Mouse (Mus musculus) liver, embryonic 11.5 days (tissue): ENCODE results near the gene Ercc1. TPM values are rescaled to one million over a fixed set of nuclear protein-coding genes. Genes with fewer than 3 reads are reported as not detected.

Experiments
- ATAC-seq: fragments of 200-750 bp; cut with Nextera tagmentation; replicated peaks from 2 replicates; pipeline ENCODE4 v1.8.0; 2017; ENCODE audit warnings: moderate number of reproducible peaks, mild to moderate bottlenecking, moderate TSS enrichment, moderate library complexity; ENCODE audit not compliant: low FRiP score
- DNase-seq: peaks from one replicate; pipeline ENCODE4 v3.0.0-alpha.2; 2017; ENCODE audit warnings: low spot score
- H3K27ac ChIP-seq: fragments of 300-500 bp; sonication (generic); 2 replicates; pipeline ENCODE4 v1.5.1; 2014; ENCODE audit warnings: mild to moderate bottlenecking, low read depth, low read length, control low read depth
- H3K27me3 ChIP-seq: fragments of 300-500 bp; sonication (generic); replicated peaks from 2 replicates; pipeline ENCODE4 v1.6.1; 2014; ENCODE audit warnings: low read length, mixed read lengths; ENCODE audit not compliant: control insufficient read depth, insufficient read depth
- H3K36me3 ChIP-seq: fragments of 300-500 bp; sonication (generic); 2 replicates; pipeline ENCODE4 v1.6.1; 2014; ENCODE audit warnings: mild to moderate bottlenecking, low read length, moderate library complexity, mixed read lengths; ENCODE audit not compliant: control insufficient read depth, insufficient read depth
- H3K4me1 ChIP-seq: fragments of 300-500 bp; sonication (generic); replicated peaks from 2 replicates; pipeline ENCODE4 v1.6.1; 2014; ENCODE audit warnings: low read length, mixed read lengths; ENCODE audit not compliant: control insufficient read depth, insufficient read depth
- H3K4me2 ChIP-seq: fragments of 300-500 bp; sonication (generic); 2 replicates; pipeline ENCODE4 v1.6.1; 2014; ENCODE audit warnings: mild to moderate bottlenecking, control low read depth, moderate library complexity
- H3K4me3 ChIP-seq: fragments of 300-500 bp; sonication (generic); 2 replicates; pipeline ENCODE4 v1.5.1; 2014; ENCODE audit warnings: low read depth, low read length, control low read depth
- H3K9ac ChIP-seq: fragments of 300-500 bp; sonication (generic); 2 replicates; pipeline ENCODE4 v1.6.1; 2014; ENCODE audit warnings: low read depth, low read length, control low read depth
- H3K9me3 ChIP-seq: fragments of 300-500 bp; sonication (generic); 2 replicates; pipeline ENCODE4 v1.6.1; 2016; ENCODE audit warnings: low read length, inconsistent platforms, mixed read lengths; ENCODE audit not compliant: control insufficient read depth
- WGBS: fragments of 180-500 bp; shearing (Covaris S2); extraction: QIAGEN DNeasy Blood & Tissue Kit; methylation state at CpG from one replicate; pipeline ENCODE4 v1.1.7; 2014; 5-methylcytosine and 5-hydroxymethylcytosine counted together
- polyA plus RNA-seq: library from polyadenylated mRNA; unstranded; fragments of >200 nt; fragmentation: Nextera tagmentation; extraction: Ambion mirVana; gene quantifications from 2 replicates; pipeline ENCODE4 v1.2.1, GENCODE M21; 2014

Ercc1 gene
- polyA plus RNA-seq, 1 experiment from 2014 or later: 46.8 TPM

DNA sequence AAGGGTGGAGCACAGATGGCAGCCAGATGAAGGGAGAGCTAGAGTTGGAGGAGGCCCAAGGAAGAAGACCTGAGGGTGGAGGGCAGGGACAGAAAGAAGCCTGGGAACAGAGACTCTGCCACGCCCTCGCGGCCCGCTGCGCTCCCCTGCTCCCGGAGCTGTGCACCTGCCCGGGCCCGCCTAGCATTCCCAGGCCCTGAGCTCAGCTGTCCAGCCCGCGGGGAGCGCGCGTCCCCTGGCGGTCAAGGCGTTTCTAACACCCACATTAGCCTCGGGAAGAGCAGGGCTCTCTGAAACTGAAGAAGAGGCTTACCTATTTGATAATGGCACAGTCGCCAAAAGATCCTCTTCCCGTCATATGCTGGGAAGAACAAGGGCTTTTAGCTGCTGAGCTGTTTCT lies 19.3 kb downstream of the Ercc1 start:
- H3K27ac ChIP-seq: no peak overlapping the region
- peak overlapping the region; percentile 33 for H3K4me2 ChIP-seq
- DNase-seq: no peak
- peaks cover 22% of the 10 kb centered on the region for H3K4me1 ChIP-seq
- H3K36me3 ChIP-seq: no peaks in the 10 kb centered on the region
- H3K9me3 ChIP-seq: no peaks in the 10 kb centered on the region
- H3K27me3 ChIP-seq: peaks cover 8% of the 10 kb centered on the region
- WGBS: 2% methylated on average over 18 of the region's 18 CpGs
- H3K9ac ChIP-seq: no peak overlapping the region
- no peak for ATAC-seq
- no peak overlapping the region for H3K4me3 ChIP-seq

DNA sequence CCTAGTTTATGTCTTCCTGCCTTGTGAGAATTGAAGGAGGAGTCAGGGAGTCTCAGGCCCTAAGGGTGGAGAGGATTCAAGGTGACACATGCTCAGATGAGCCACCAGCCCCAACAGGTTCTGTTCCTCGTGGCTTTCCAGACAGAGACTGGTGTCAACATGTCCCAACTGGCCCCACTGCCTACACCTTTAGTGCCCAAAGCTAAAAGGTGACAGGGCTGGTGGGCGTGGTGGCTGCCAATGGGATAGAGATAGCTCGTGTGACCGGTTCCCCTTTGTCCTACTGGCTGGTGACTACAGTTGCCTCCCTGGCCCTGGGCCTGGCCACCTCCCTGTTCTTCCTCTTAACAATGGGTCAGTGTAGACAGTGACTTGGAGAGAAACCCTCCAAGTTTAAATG lies 20.8 kb downstream of the Ercc1 start:
- ATAC-seq: no peak
- Histone ChIP-seq H3K36me3 (no peaks in the 10 kb centered on the region), H3K4me3 (no peak overlapping the region), H3K4me1 (peaks cover 25% of the 10 kb centered on the region), H3K9me3 (no peaks in the 10 kb centered on the region), H3K27me3 (peaks cover 18% of the 10 kb centered on the region), H3K9ac (no peak overlapping the region), H3K27ac (no peak overlapping the region), H3K4me2 (no peak overlapping the region)
- no peak for DNase-seq
- WGBS: 70% methylated on average over 4 of the region's 4 CpGs

DNA sequence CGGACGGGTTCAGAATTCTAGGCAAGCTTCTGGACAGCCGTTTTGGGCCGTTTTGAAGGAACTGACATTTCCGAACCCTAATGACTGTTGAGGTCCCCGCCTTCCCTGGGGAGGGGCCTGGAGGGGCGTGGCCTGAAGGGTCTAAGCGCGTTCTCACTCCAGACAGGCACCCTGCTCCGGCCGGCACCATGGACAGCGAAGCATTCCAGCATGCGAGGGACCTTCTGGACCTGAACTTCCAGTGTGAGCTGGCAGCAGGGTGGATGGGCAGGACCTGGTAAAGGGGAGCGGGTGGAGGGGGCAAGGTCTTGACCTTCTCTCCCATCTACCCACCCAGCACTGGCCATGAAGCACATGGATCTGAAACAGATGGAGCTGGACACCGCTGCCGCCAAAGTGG lies 23.8 kb downstream of the Ercc1 start:
- H3K27me3 ChIP-seq: peaks cover 14% of the 10 kb centered on the region
- ATAC-seq: no peak

DNA sequence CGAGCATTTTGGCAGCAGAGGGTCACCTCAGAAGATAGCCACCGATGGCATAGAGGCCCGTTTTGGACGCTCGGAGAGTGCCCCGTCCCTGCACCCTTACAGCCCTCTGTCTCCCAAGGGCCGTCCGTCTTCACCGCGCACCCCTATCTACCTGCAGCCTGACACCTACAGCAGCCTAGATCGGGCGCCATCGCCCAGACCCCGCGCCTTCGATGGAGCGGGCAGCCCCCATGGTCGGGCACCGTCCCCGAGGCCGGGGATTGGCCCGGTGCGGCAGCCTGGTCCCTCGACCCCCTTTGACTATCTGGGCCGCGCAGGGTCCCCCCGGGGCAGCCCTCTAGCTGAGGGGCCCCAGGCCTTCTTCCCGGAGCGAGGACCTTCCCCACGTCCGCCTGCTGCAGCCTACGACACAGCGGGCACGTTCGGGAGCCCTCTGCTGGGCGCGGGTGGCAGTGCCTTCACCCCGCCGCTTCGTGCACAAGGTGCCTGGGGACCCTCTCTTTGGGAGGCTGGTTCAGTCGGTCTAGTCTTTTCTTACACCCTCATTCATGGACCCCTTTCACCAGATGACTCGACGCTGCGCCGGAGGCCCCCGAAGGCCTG lies 25.3 kb downstream of the Ercc1 start:
- Histone ChIP-seq H3K27me3 (peaks cover 14% of the 10 kb centered on the region), H3K36me3 (0 out of 2 replicates have a peak, but pooled peaks cover 2% of the 10 kb centered on the region), H3K4me1 (peaks cover 4% of the 10 kb centered on the region; the same call in 1 of the 2 replicates), H3K9ac (0 out of 2 replicates have a peak overlapping the region, but pooled peaks have one; percentile 34), H3K9me3 (no peaks in the 10 kb centered on the region), H3K27ac (no peak overlapping the region), H3K4me3 (peak overlapping the region; percentile 31), H3K4me2 (peak overlapping the region; percentile 70)
- DNase-seq (peak; percentile 66), ATAC-seq (peak; percentile 69)
- 12% methylated on average over 46 of the region's 46 CpGs for WGBS

More for the DNA sequence above, 23.8 kb downstream of the Ercc1 start:
- WGBS: 18% methylated on average over 16 of the region's 16 CpGs
- Histone ChIP-seq H3K4me1 (peaks cover 7% of the 10 kb centered on the region; the same call in 1 of the 2 replicates), H3K27ac (no peak overlapping the region), H3K36me3 (0 out of 2 replicates have a peak, but pooled peaks cover 2% of the 10 kb centered on the region), H3K9me3 (no peaks in the 10 kb centered on the region), H3K9ac (no peak overlapping the region), H3K4me2 (no peak overlapping the region), H3K4me3 (no peak overlapping the region)
- DNase-seq: peak; percentile 60

DNA sequence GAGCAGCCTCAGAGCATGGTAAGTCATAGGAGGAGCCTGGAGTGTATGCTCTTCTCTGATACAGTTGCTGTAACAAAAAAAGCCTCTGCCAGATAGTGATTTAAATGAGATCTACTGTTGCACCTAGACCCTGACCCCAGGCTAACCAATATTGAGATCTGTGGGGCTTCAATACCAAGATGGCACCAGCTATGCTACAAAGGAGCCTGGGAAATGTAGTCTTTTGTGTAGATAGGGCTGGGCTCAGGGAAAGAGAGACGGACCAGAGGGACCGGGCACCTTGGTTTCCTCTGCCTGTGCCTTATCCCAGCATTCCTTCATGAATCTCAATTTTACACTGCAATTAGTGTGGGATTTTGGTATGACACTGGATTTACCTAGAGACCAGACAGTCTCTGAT lies 28.8 kb downstream of the Ercc1 start:
- H3K27me3 ChIP-seq: peaks cover 14% of the 10 kb centered on the region
- DNase-seq (no peak), ATAC-seq (no peak)
- no peak overlapping the region for H3K4me2 ChIP-seq
- H3K27ac ChIP-seq: no peak overlapping the region
- no peaks in the 10 kb centered on the region for H3K9me3 ChIP-seq
- no peak overlapping the region for H3K9ac ChIP-seq
- H3K36me3 ChIP-seq: peaks cover 2% of the 10 kb centered on the region; the same call in 1 of the 2 replicates
- 75% methylated on average over 2 of the region's 2 CpGs for WGBS
- H3K4me3 ChIP-seq: no peak overlapping the region
- H3K4me1 ChIP-seq: peaks cover 4% of the 10 kb centered on the region; the same call in 1 of the 2 replicates

DNA sequence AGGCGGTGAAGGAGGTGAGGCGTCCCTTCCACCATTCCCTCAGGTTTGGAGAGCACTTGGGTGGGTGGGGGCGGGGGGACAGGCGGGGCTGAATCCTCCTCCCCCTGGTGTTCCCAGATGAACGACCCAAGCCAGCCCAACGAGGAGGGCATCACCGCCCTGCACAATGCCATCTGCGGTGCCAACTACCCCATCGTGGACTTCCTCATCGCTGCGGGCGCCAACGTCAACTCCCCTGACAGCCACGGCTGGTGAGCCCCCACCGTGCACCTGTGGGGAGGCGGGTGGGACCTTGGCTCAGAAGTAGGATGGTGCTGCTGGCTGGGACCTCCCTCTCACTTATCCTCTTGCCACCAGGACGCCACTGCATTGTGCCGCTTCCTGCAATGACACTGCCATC lies 30.8 kb downstream of the Ercc1 start:
- no peak for DNase-seq
- H3K4me3 ChIP-seq: no peak overlapping the region
- H3K4me2 ChIP-seq: no peak overlapping the region
- H3K27ac ChIP-seq: no peak overlapping the region
- H3K9ac ChIP-seq: no peak overlapping the region
- 76% methylated on average over 18 of the region's 18 CpGs for WGBS
- H3K9me3 ChIP-seq: no peaks in the 10 kb centered on the region
- no peaks in the 10 kb centered on the region for H3K4me1 ChIP-seq
- no peaks in the 10 kb centered on the region for H3K27me3 ChIP-seq
- peaks cover 2% of the 10 kb centered on the region; the same call in 1 of the 2 replicates for H3K36me3 ChIP-seq
- no peak for ATAC-seq

GRCm38 (mm10) chr7:19376019-19376418 lies 31.4 kb downstream of the Ercc1 start:
- no peak for DNase-seq
- no peak for ATAC-seq
- Histone ChIP-seq H3K4me3 (no peak overlapping the region), H3K4me1 (no peaks in the 10 kb centered on the region), H3K4me2 (no peak overlapping the region), H3K27me3 (no peaks in the 10 kb centered on the region), H3K9me3 (no peaks in the 10 kb centered on the region), H3K36me3 (peaks cover 2% of the 10 kb centered on the region; the same call in 1 of the 2 replicates), H3K27ac (no peak overlapping the region), H3K9ac (no peak overlapping the region)
- 76% methylated on average over 4 of the region's 4 CpGs for WGBS

DNA sequence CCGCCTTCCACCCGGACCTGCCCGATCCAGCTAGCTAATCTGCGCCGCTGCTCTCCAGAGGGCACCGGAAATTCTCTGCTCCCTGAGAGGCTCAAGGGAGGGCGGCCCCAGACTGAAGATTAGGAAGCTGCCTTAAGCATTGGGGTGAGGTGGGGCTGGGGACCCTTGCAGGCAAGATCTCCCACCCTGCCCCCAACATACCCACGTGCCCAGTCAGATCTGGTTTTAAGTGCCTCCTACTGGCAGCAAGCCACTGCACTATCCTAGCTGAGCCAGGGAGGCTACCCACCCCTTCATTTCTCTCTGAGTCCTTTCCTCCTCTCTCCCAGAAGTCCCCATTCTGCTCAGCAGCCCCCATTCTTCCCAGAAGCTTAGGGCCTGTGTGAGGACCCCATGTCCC lies 33.5 kb downstream of the Ercc1 start:
- Histone ChIP-seq H3K27ac (no peak overlapping the region), H3K4me3 (no peak overlapping the region), H3K9ac (no peak overlapping the region), H3K4me1 (peaks cover 4% of the 10 kb centered on the region), H3K36me3 (peaks cover under 1% of the 10 kb centered on the region; the same call in 1 of the 2 replicates), H3K4me2 (no peak overlapping the region), H3K27me3 (no peaks in the 10 kb centered on the region), H3K9me3 (no peaks in the 10 kb centered on the region)
- DNase-seq (no peak), ATAC-seq (no peak)
- WGBS: 46% methylated on average over 8 of the region's 8 CpGs
